Mouse (Mus musculus) heart, adult 11 months (tissue): ENCODE results near the gene Wscd2.
A peak's percentile ranks its signal among the peaks of the same experiment; 100 is the strongest.

ENCODE experiments used
- DNase-seq: peaks from one replicate; pipeline ENCODE4 v3.0.0; 2022

The Wscd2 gene

GRCm38 (mm10) chr5:113539858-113540257 is 49.7 kb downstream of the Wscd2 start:
- no peak for DNase-seq

GRCm38 (mm10) chr5:113541196-113541595 is 51.1 kb downstream of the Wscd2 start:
- no peak for DNase-seq

- no peak for DNase-seq
Measured at GRCm38 (mm10) chr5:113542885-113543476, 52.8 kb downstream of the Wscd2 start.

- peak; percentile 94 for DNase-seq
Measured at GRCm38 (mm10) chr5:113547949-113548700, 58.0 kb downstream of the Wscd2 start.

GRCm38 (mm10) chr5:113550249-113550648 is 60.1 kb downstream of the Wscd2 start:
- DNase-seq: no peak

- no peak for DNase-seq
Measured at GRCm38 (mm10) chr5:113550759-113551158, 60.6 kb downstream of the Wscd2 start.

GRCm38 (mm10) chr5:113553402-113553897 is 63.3 kb downstream of the Wscd2 start:
- DNase-seq: no peak

- no peak for DNase-seq
Measured at GRCm38 (mm10) chr5:113554095-113554494, 64.0 kb downstream of the Wscd2 start.

- no peak for DNase-seq
Measured at GRCm38 (mm10) chr5:113554571-113554970, 64.4 kb downstream of the Wscd2 start.

GRCm38 (mm10) chr5:113555684-113556083 is 65.6 kb downstream of the Wscd2 start:
- DNase-seq: no peak

GRCm38 (mm10) chr5:113558065-113558464 is 67.9 kb downstream of the Wscd2 start:
- no peak for DNase-seq

GRCm38 (mm10) chr5:113559627-113560026 is 69.5 kb downstream of the Wscd2 start:
- DNase-seq: peak; percentile 92

- no peak for DNase-seq
Measured at GRCm38 (mm10) chr5:113564463-113564862, 74.3 kb downstream of the Wscd2 start.

GRCm38 (mm10) chr5:113565101-113565854 is 75.1 kb downstream of the Wscd2 start:
- DNase-seq: no peak

GRCm38 (mm10) chr5:113565858-113566257 is 75.7 kb downstream of the Wscd2 start:
- no peak for DNase-seq

GRCm38 (mm10) chr5:113570056-113570717 is 80.1 kb downstream of the Wscd2 start:
- DNase-seq: no peak

GRCm38 (mm10) chr5:113577555-113577954 is 87.4 kb downstream of the Wscd2 start:
- no peak for DNase-seq

GRCm38 (mm10) chr5:113578428-113578827 is 88.3 kb downstream of the Wscd2 start:
- no peak for DNase-seq

GRCm38 (mm10) chr5:113579128-113579527 is 89.0 kb downstream of the Wscd2 start:
- DNase-seq: no peak

- DNase-seq: no peak
Measured at GRCm38 (mm10) chr5:113580248-113580647, 90.1 kb downstream of the Wscd2 start.

GRCm38 (mm10) chr5:113580801-113581200 is 90.7 kb downstream of the Wscd2 start:
- DNase-seq: no peak

GRCm38 (mm10) chr5:113583424-113584162 is 93.5 kb downstream of the Wscd2 start:
- no peak for DNase-seq
